Mouse (Mus musculus) v-Abl transformed pro-B cells (cell line): ENCODE measurements at regions not wholly inside any gene's neighbourhood (a gene's known extent, or its start where the extent isn't known, plus 50 kb on each side); places are given as distances from the start of the nearest gene placed in this dataset.

Source experiments
- in situ Hi-C, 2 experiments: fragments of 400-800 bp; cut with MboI; formaldehyde crosslinking; loops; one replicate each; pipeline ENCODE4 v1.15.1; 2025; ENCODE audit not compliant: unreplicated experiment in 2 of 2

GRCm38 (mm10) chr1:73577019-73577418, 547.2 kb downstream of the Tns1 start:
- in situ Hi-C loops: no loop called here

GRCm38 (mm10) chr1:73575694-73576093, 548.6 kb downstream of the Tns1 start:
- in situ Hi-C loops: no loop called here

GRCm38 (mm10) chr1:73570944-73571343, 553.3 kb downstream of the Tns1 start:
- in situ Hi-C loops: no loop called here

- in situ Hi-C loops: no loop called here
These were observed 551.1 kb upstream of the Tnp1 start for GRCm38 (mm10) chr1:73566770-73567169.

GRCm38 (mm10) chr1:73560594-73560993, 544.9 kb upstream of the Tnp1 start:
- in situ Hi-C loops: no loop called here

- in situ Hi-C loops: no loop called here
These were observed 532.2 kb upstream of the Tnp1 start for GRCm38 (mm10) chr1:73547877-73548276.

- in situ Hi-C loops: no loop called here
These were observed 529.7 kb upstream of the Tnp1 start for GRCm38 (mm10) chr1:73545401-73545800.

- in situ Hi-C loops: no loop called here
These were observed 525.7 kb upstream of the Tnp1 start for GRCm38 (mm10) chr1:73541371-73541770.

GRCm38 (mm10) chr1:73538420-73538871, 522.7 kb upstream of the Tnp1 start:
- in situ Hi-C loops: no loop called here

GRCm38 (mm10) chr1:73535726-73536265, 520.1 kb upstream of the Tnp1 start:
- in situ Hi-C loops: no loop called here

GRCm38 (mm10) chr1:73533526-73533925, 517.8 kb upstream of the Tnp1 start:
- in situ Hi-C loops: no loop called here

- in situ Hi-C loops: no loop called here
These were observed 516.6 kb upstream of the Tnp1 start for GRCm38 (mm10) chr1:73532316-73532715.

- in situ Hi-C loops: no loop called here
These were observed 516.1 kb upstream of the Tnp1 start for GRCm38 (mm10) chr1:73531831-73532230.

GRCm38 (mm10) chr1:73530326-73530725, 514.6 kb upstream of the Tnp1 start:
- in situ Hi-C loops: no loop called here

- in situ Hi-C loops: no loop called here
These were observed 512.9 kb upstream of the Tnp1 start for GRCm38 (mm10) chr1:73528623-73529022.

GRCm38 (mm10) chr1:73516441-73516840, 500.7 kb upstream of the Tnp1 start:
- in situ Hi-C loops: no loop called here

- in situ Hi-C loops: no loop called here
These were observed 500.1 kb upstream of the Tnp1 start for GRCm38 (mm10) chr1:73515781-73516180.

GRCm38 (mm10) chr1:73513822-73514221, 498.1 kb upstream of the Tnp1 start:
- in situ Hi-C loops: no loop called here

- in situ Hi-C loops: no loop called here
These were observed 497.1 kb upstream of the Tnp1 start for GRCm38 (mm10) chr1:73512836-73513235.

GRCm38 (mm10) chr1:73507071-73507754, 491.5 kb upstream of the Tnp1 start:
- in situ Hi-C loops: no loop called here

GRCm38 (mm10) chr1:73503611-73504010, 487.9 kb upstream of the Tnp1 start:
- in situ Hi-C loops: no loop called here

GRCm38 (mm10) chr1:73500671-73501070, 485.0 kb upstream of the Tnp1 start:
- in situ Hi-C loops: no loop called here
